Mouse (Mus musculus) C2C12 (cell line): ENCODE results near the gene C530008M17Rik. TPM values are rescaled to one million over a fixed set of nuclear protein-coding genes. Genes with fewer than 3 reads are reported as not detected.
A peak's percentile ranks its signal among the peaks of the same experiment; 100 is the strongest.

Source experiments
- H3K27me3 ChIP-seq: one replicate; pipeline ENCODE4 v1.6.1; 2011; ENCODE audit not compliant: control insufficient read depth, insufficient read depth, insufficient read length
- H3K36me3 ChIP-seq: one replicate; pipeline ENCODE4 v1.6.1; 2011; ENCODE audit not compliant: control insufficient read depth, insufficient read depth
- H3K4me3 ChIP-seq: one replicate; pipeline ENCODE4 v1.5.1; 2011; ENCODE audit warnings: mild to moderate bottlenecking, control low read depth; ENCODE audit not compliant: poor library complexity, insufficient read depth, severe bottlenecking
- H3K79me2 ChIP-seq: one replicate; pipeline ENCODE4 v1.6.1; 2011; ENCODE audit not compliant: control insufficient read depth, insufficient read depth
- H3K79me3 ChIP-seq: one replicate; pipeline ENCODE4 v1.6.1; 2011; ENCODE audit warnings: low read depth, control low read depth
- H3ac ChIP-seq: one replicate; pipeline ENCODE3; 2011; ENCODE audit warnings: low read depth; ENCODE audit not compliant: control insufficient read depth, insufficient read length
- CEBPB ChIP-seq: IDR thresholded peaks from one replicate; pipeline ENCODE4 v1.6.1; 2011; ENCODE audit warnings: low read depth, mild to moderate bottlenecking, control low read depth, moderate library complexity
- CTCF ChIP-seq: IDR thresholded peaks from one replicate; pipeline ENCODE4 v1.5.1; 2011; ENCODE audit not compliant: control insufficient read depth, insufficient read depth, insufficient read length
- FOSL1 ChIP-seq: IDR thresholded peaks from one replicate; pipeline ENCODE4 v1.8.0; 2011; ENCODE audit warnings: mild to moderate bottlenecking, low read length; ENCODE audit not compliant: poor library complexity, insufficient read depth, severe bottlenecking
- MAX ChIP-seq: IDR thresholded peaks from one replicate; pipeline ENCODE4 v1.6.1; 2011; ENCODE audit warnings: mild to moderate bottlenecking, control low read depth
- MYOD1 ChIP-seq: IDR thresholded peaks from one replicate; pipeline ENCODE4 v1.6.1; 2011; ENCODE audit warnings: low read depth; ENCODE audit not compliant: control insufficient read depth, insufficient read length
- MYOG ChIP-seq: IDR thresholded peaks from one replicate; pipeline ENCODE4 v1.6.1; 2011; ENCODE audit not compliant: control insufficient read depth, insufficient read length; ENCODE audit errors: extremely low read depth
- USF1 ChIP-seq: IDR thresholded peaks from one replicate; pipeline ENCODE4 v1.6.1; 2011; ENCODE audit warnings: low read depth, mild to moderate bottlenecking, control low read depth, moderate library complexity
- polyA plus RNA-seq: library from polyadenylated mRNA; unstranded; fragments of >200 nt; fragmentation: generic; extraction: Trizol; gene quantifications from one replicate; pipeline ENCODE4 v1.2.1, GENCODE M21; 2012; ENCODE audit warnings: missing spikeins

C530008M17Rik gene
- polyA plus RNA-seq, 1 experiment: 4.6 TPM

GRCm38 (mm10) chr5:76623759-76624158 is 32.6 kb upstream of the C530008M17Rik start:
- H3K79me3 ChIP-seq: no peaks in the 10 kb centered on the region
- peaks cover 26% of the 10 kb centered on the region for H3K36me3 ChIP-seq
- no peak overlapping the region for H3K4me3 ChIP-seq
- no peaks in the 10 kb centered on the region for H3K79me2 ChIP-seq
- no peak for TF ChIP-seq MYOD1
- no peak for TF ChIP-seq USF1
- TF ChIP-seq CTCF: no peak
- no peak for TF ChIP-seq FOSL1
- TF ChIP-seq CEBPB: no peak
- TF ChIP-seq MAX: no peak
- TF ChIP-seq MYOG: no peak
- no peak overlapping the region for H3ac ChIP-seq
- H3K27me3 ChIP-seq: no peaks in the 10 kb centered on the region

- H3K36me3 ChIP-seq: peaks cover 38% of the 10 kb centered on the region
- TF ChIP-seq MAX (no peak), CEBPB (no peak), CTCF (no peak), USF1 (no peak), MYOD1 (no peak), MYOG (no peak), FOSL1 (no peak)
Observed at GRCm38 (mm10) chr5:76627770-76628169, 28.5 kb upstream of the C530008M17Rik start.

GRCm38 (mm10) chr5:76634012-76634411 is 22.3 kb upstream of the C530008M17Rik start:
- Histone ChIP-seq H3K79me3 (no peaks in the 10 kb centered on the region), H3K4me3 (no peak overlapping the region), H3K36me3 (peaks cover 63% of the 10 kb centered on the region), H3ac (no peak overlapping the region), H3K27me3 (no peaks in the 10 kb centered on the region), H3K79me2 (no peaks in the 10 kb centered on the region)
- TF ChIP-seq CEBPB (no peak), CTCF (no peak), MYOG (no peak), MAX (no peak), MYOD1 (no peak), USF1 (no peak), FOSL1 (no peak)

More at GRCm38 (mm10) chr5:76627770-76628169, 28.5 kb upstream of the C530008M17Rik start:
- no peaks in the 10 kb centered on the region for H3K79me3 ChIP-seq
- H3K79me2 ChIP-seq: no peaks in the 10 kb centered on the region
- H3K4me3 ChIP-seq: no peak overlapping the region
- no peak overlapping the region for H3ac ChIP-seq
- H3K27me3 ChIP-seq: no peaks in the 10 kb centered on the region

- H3K36me3 ChIP-seq: peaks cover 63% of the 10 kb centered on the region
- TF ChIP-seq CEBPB (no peak), FOSL1 (no peak), USF1 (no peak), MAX (no peak), MYOG (no peak), MYOD1 (no peak), CTCF (no peak)
Observed at GRCm38 (mm10) chr5:76635592-76635991, 20.7 kb upstream of the C530008M17Rik start.

GRCm38 (mm10) chr5:76642076-76642475 is 14.2 kb upstream of the C530008M17Rik start:
- no peak overlapping the region for H3ac ChIP-seq
- peaks cover 55% of the 10 kb centered on the region for H3K36me3 ChIP-seq
- H3K27me3 ChIP-seq: no peaks in the 10 kb centered on the region
- no peaks in the 10 kb centered on the region for H3K79me3 ChIP-seq
- TF ChIP-seq FOSL1 (no peak), MAX (no peak), MYOG (no peak), USF1 (no peak), MYOD1 (no peak), CEBPB (no peak), CTCF (no peak)
- no peaks in the 10 kb centered on the region for H3K79me2 ChIP-seq
- no peak overlapping the region for H3K4me3 ChIP-seq

More at GRCm38 (mm10) chr5:76635592-76635991, 20.7 kb upstream of the C530008M17Rik start:
- Histone ChIP-seq H3ac (no peak overlapping the region), H3K79me3 (no peaks in the 10 kb centered on the region), H3K27me3 (no peaks in the 10 kb centered on the region), H3K79me2 (no peaks in the 10 kb centered on the region), H3K4me3 (no peak overlapping the region)

- H3K36me3 ChIP-seq: peaks cover 54% of the 10 kb centered on the region
- peak; percentile 72 for TF ChIP-seq MYOD1
- TF ChIP-seq MYOG: no peak
Observed at GRCm38 (mm10) chr5:76644234-76644633, 12.1 kb upstream of the C530008M17Rik start.

More at GRCm38 (mm10) chr5:76644234-76644633, 12.1 kb upstream of the C530008M17Rik start:
- Histone ChIP-seq H3K79me2 (no peaks in the 10 kb centered on the region), H3K79me3 (no peaks in the 10 kb centered on the region), H3K4me3 (no peak overlapping the region), H3ac (no peak overlapping the region), H3K27me3 (no peaks in the 10 kb centered on the region)
